Mouse (Mus musculus) MEL (cell line): ENCODE results near the gene Prep. TPM values are rescaled to one million over a fixed set of nuclear protein-coding genes. Genes with fewer than 3 reads are reported as not detected.

Experiments used
- DNase-seq: peaks from one replicate; pipeline ENCODE4 v3.0.0; 2011; ENCODE audit warnings: low read depth, low spot score
- H3K27ac ChIP-seq: 2 replicates; pipeline ENCODE4 v1.5.1; 2012; ENCODE audit warnings: low read depth, mild to moderate bottlenecking, control low read depth, low read length, moderate library complexity; ENCODE audit not compliant: control insufficient read depth
- H3K27me3 ChIP-seq, 2 experiments: fragments of 150-350 bp in 1 of 2; sonication (generic) in 1 of 2; 2 replicates each; pipeline ENCODE4 v1.6.1; 2012; ENCODE audit warnings: low read length in 2 of 2, mild to moderate bottlenecking in 2 of 2, improper control_type of control experiment in 1 of 2, moderate library complexity in 1 of 2; ENCODE audit not compliant: insufficient read depth in 2 of 2, control insufficient read depth in 1 of 2
- H3K36me3 ChIP-seq, 2 experiments: 2 replicates each; pipeline ENCODE4 v1.6.1; 2012 to 2014; ENCODE audit warnings: low read length in 2 of 2, improper control_type of control experiment in 1 of 2, inconsistent platforms in 1 of 2, mild to moderate bottlenecking in 1 of 2; ENCODE audit not compliant: insufficient read depth in 2 of 2, control insufficient read depth in 1 of 2
- H3K4me1 ChIP-seq, 2 experiments: fragments of 150-350 bp in 1 of 2; sonication (generic) in 1 of 2; 2 replicates each; pipeline ENCODE4 v1.6.1; 2012; ENCODE audit warnings: low read length in 2 of 2, improper control_type of control experiment in 1 of 2, mild to moderate bottlenecking in 1 of 2; ENCODE audit not compliant: insufficient read depth in 2 of 2, control insufficient read depth in 1 of 2
- H3K4me3 ChIP-seq, 2 experiments: fragments of 150-350 bp in 1 of 2; sonication (generic) in 1 of 2; 2 replicates each; pipeline ENCODE4 v1.5.1; 2012; ENCODE audit warnings: low read depth in 2 of 2, low read length in 2 of 2, mild to moderate bottlenecking in 2 of 2, moderate library complexity in 2 of 2, control low read depth in 1 of 2, improper control_type of control experiment in 1 of 2; ENCODE audit not compliant: control insufficient read depth in 1 of 2, insufficient read depth in 1 of 2
- H3K79me2 ChIP-seq: 2 replicates; pipeline ENCODE4 v1.6.1; 2012; ENCODE audit warnings: mild to moderate bottlenecking, low read length, moderate library complexity; ENCODE audit not compliant: control insufficient read depth, poor library complexity, insufficient read depth
- H3K9ac ChIP-seq: 2 replicates; pipeline ENCODE4 v1.6.1; 2012; ENCODE audit warnings: low read depth, mild to moderate bottlenecking, control low read depth, low read length, moderate library complexity; ENCODE audit not compliant: control insufficient read depth, poor library complexity, severe bottlenecking
- H3K9me3 ChIP-seq: fragments of 150-350 bp; sonication (generic); replicated peaks from 2 replicates; pipeline ENCODE4 v1.6.1; 2012; ENCODE audit warnings: mild to moderate bottlenecking, low read length, improper control_type of control experiment, moderate library complexity; ENCODE audit not compliant: insufficient read depth
- BHLHE40 ChIP-seq: IDR thresholded peaks from 2 replicates; pipeline ENCODE4 v1.6.1; 2012; ENCODE audit warnings: low read depth, mild to moderate bottlenecking, inconsistent platforms, low read length, improper control_type of control experiment, borderline replicate concordance
- CHD1 ChIP-seq: IDR thresholded peaks from 2 replicates; pipeline ENCODE4 v1.6.1; 2012; ENCODE audit warnings: low read depth, mild to moderate bottlenecking, inconsistent platforms, low read length, improper control_type of control experiment
- CTCF ChIP-seq, 3 experiments: IDR thresholded peaks in 2 of 3; conservative IDR thresholded peaks in 1 of 3; 2 replicates each; pipeline ENCODE4 v1.5.1; 2011 to 2012; ENCODE audit warnings: low read length in 3 of 3, low read depth in 2 of 3, mild to moderate bottlenecking in 2 of 3, improper control_type of control experiment in 1 of 3, inconsistent platforms in 1 of 3, mixed read lengths in 1 of 3, moderate library complexity in 1 of 3; ENCODE audit not compliant: control insufficient read depth in 1 of 3, insufficient read depth in 1 of 3, poor library complexity in 1 of 3, severe bottlenecking in 1 of 3
- GABPA ChIP-seq: IDR thresholded peaks from 2 replicates; pipeline ENCODE4 v1.6.1; 2012; ENCODE audit warnings: low read depth, mild to moderate bottlenecking, inconsistent platforms, low read length, improper control_type of control experiment, moderate library complexity
- GATA1 ChIP-seq: IDR thresholded peaks from 2 replicates; pipeline ENCODE4 v1.6.1; 2011; ENCODE audit warnings: low read depth, low read length, improper control_type of control experiment
- HCFC1 ChIP-seq: IDR thresholded peaks from 2 replicates; pipeline ENCODE4 v1.6.1; 2012; ENCODE audit warnings: low read depth, mild to moderate bottlenecking, inconsistent platforms, low read length, improper control_type of control experiment, moderate library complexity
- MAZ ChIP-seq: IDR thresholded peaks from 2 replicates; pipeline ENCODE4 v1.6.1; 2012; ENCODE audit warnings: low read depth, mild to moderate bottlenecking, inconsistent platforms, low read length, improper control_type of control experiment
- NELFE ChIP-seq: IDR thresholded peaks from 2 replicates; pipeline ENCODE4 v1.6.1; 2011; ENCODE audit warnings: low read depth, low read length, improper control_type of control experiment
- NRF1 ChIP-seq: IDR thresholded peaks from 2 replicates; pipeline ENCODE4 v1.6.1; 2014; ENCODE audit warnings: low read depth, mild to moderate bottlenecking, inconsistent platforms, low read length, improper control_type of control experiment, moderate library complexity; ENCODE audit not compliant: poor library complexity, insufficient read depth, severe bottlenecking
- POLR2AphosphoS2 ChIP-seq: IDR thresholded peaks from 2 replicates; pipeline ENCODE4 v1.6.1; 2011; ENCODE audit warnings: low read length, improper control_type of control experiment
- POLR2AphosphoS5 ChIP-seq: IDR thresholded peaks from 2 replicates; pipeline ENCODE4 v1.6.1; 2012; ENCODE audit warnings: low read depth, borderline replicate concordance, mild to moderate bottlenecking, inconsistent platforms, low read length, moderate library complexity, mixed read lengths
- RCOR1 ChIP-seq: IDR thresholded peaks from 2 replicates; pipeline ENCODE4 v1.6.1; 2012; ENCODE audit warnings: low read depth, mild to moderate bottlenecking, inconsistent platforms, low read length, improper control_type of control experiment
- SIN3A ChIP-seq: IDR thresholded peaks from 2 replicates; pipeline ENCODE4 v1.6.1; 2012; ENCODE audit warnings: low read length, improper control_type of control experiment, inconsistent platforms
- TCF12 ChIP-seq: IDR thresholded peaks from 2 replicates; pipeline ENCODE4 v1.6.1; 2014; ENCODE audit warnings: low read depth, mild to moderate bottlenecking, inconsistent platforms, low read length, improper control_type of control experiment, moderate library complexity
- USF2 ChIP-seq, 2 experiments: IDR thresholded peaks; 2 replicates each; pipeline ENCODE4 v1.6.1; 2011 to 2012; ENCODE audit warnings: improper control_type of control experiment in 2 of 2, low read length in 2 of 2, borderline replicate concordance in 1 of 2, inconsistent platforms in 1 of 2, low read depth in 1 of 2, mild to moderate bottlenecking in 1 of 2; ENCODE audit not compliant: insufficient read depth in 1 of 2
- ZKSCAN1 ChIP-seq: IDR thresholded peaks from 2 replicates; pipeline ENCODE4 v1.6.1; 2012; ENCODE audit warnings: low read depth, mild to moderate bottlenecking, inconsistent platforms, low read length, improper control_type of control experiment, moderate library complexity
- ZMIZ1 ChIP-seq: IDR thresholded peaks from 2 replicates; pipeline ENCODE4 v1.6.1; 2012; ENCODE audit warnings: low read depth, mild to moderate bottlenecking, inconsistent platforms, low read length, improper control_type of control experiment, moderate library complexity
- polyA plus RNA-seq, 2 experiments: library from polyadenylated mRNA; stranded (reverse) in 1 of 2; unstranded in 1 of 2; fragments of >175 nt in 1 of 2; fragments of >200 nt in 1 of 2; gene quantifications; 2 replicates each; pipeline versions ENCODE4 v1.2.1 to v1.2.4; 2012; ENCODE audit warnings: low replicate concordance in 2 of 2, low read depth in 1 of 2; ENCODE audit not compliant: insufficient read length in 2 of 2, insufficient read depth in 1 of 2, missing spikeins in 1 of 2
- total RNA-seq: library from RNA; depleted of rRNA; stranded (reverse); fragments of 300-350 nt; gene quantifications from 2 replicates; pipeline ENCODE4 v1.2.3, GENCODE M21; 2012

Prep gene
- total and polyA plus RNA-seq, 3 experiments, result 12.0 to 24.4 TPM; not detected in 1

DNA sequence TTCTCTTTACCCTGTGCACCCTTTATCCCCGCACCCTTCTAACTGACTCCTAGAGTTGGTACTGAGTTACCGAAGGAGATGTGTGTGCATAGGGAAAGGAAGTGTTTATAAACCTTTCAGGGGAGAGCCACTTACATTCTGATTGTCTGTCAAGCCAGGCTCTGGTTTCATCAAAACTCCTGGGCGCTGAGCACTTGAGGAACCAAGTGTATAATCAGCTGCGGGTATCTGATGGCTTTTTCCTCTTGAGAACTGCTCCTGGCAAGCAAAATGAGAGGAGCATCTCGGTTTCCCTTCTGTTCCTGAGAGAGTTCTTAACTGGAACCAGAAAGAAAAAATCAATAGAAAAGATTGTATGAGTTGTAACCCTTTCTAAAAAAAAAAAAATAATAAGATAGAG lies 10.3 kb downstream of the Prep start:
- Histone ChIP-seq H3K36me3 (peaks cover 10 to 22% of the 10 kb centered on the region in 2 experiments), H3K4me3 (no peak overlapping the region), H3K4me1 (peaks cover 3 to 24% of the 10 kb centered on the region in 2 experiments; a peak in 2 of 4 replicates), H3K79me2 (peaks cover 25% of the 10 kb centered on the region), H3K27me3 (no peaks in the 10 kb centered on the region), H3K9ac (no peak overlapping the region), H3K9me3 (no peaks in the 10 kb centered on the region), H3K27ac (peak overlapping the region; percentile 10; the same call in 1 of the 2 replicates)
- DNase-seq, result peak; percentile 60
- TF ChIP-seq GATA1 (peak; percentile 69), TCF12 (0 out of 2 replicates have a peak, but pooled peaks have one; percentile 12), MAZ (no peak), POLR2AphosphoS2 (no peak), SIN3A (0 out of 2 replicates have a peak, but pooled peaks have one; percentile 19), USF2 (IDR thresholded peaks at IDR 0.05; ENCODE audit: borderline replicate concordance in 1 of 2, insufficient read depth in 1 of 2, low read depth in 1 of 2, low read length in 2 of 2) (no peak), BHLHE40 (no peak), RCOR1 (0 out of 2 replicates have a peak, but pooled peaks have one; percentile 28)

DNA sequence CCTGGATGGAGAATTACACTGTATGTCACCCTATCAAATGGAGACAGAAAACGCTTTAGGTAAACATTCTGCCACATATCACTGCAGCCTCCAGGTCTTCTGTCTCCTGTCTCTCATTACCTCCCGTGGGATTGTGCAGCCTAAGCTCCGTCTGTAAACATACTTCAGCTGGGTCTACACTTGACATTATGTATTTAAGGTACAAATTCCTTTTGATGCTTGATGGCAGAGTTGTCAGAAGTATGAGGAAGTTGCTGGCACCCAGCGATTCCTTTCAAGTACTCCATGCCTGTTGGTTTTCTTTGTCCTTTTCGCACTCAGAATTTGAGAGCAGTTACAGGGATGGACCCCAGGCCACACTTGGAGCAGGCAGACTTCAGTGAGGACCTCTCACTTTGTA lies 12.8 kb downstream of the Prep start:
- no peak overlapping the region for H3K27ac ChIP-seq
- no peaks in the 10 kb centered on the region for H3K27me3 ChIP-seq
- DNase-seq, result peak; percentile 17
- H3K4me3 ChIP-seq, result no peak overlapping the region
- no peak overlapping the region for H3K9ac ChIP-seq
- TF ChIP-seq ZMIZ1 (no peak), ZKSCAN1 (no peak), POLR2AphosphoS5 (no peak), NRF1 (no peak), GABPA (no peak), CTCF (IDR thresholded peaks at IDR 0.05 in 2 of 3, conservative IDR thresholded peaks at IDR 0.05 in 1 of 3; ENCODE audit: control insufficient read depth in 1 of 3, insufficient read depth in 1 of 3, low read depth in 2 of 3, low read length in 3 of 3, poor library complexity in 1 of 3, severe bottlenecking in 1 of 3) (no peak), CHD1 (no peak), HCFC1 (no peak), NELFE (no peak), SIN3A (no peak)
- peaks cover 3 to 24% of the 10 kb centered on the region in 2 experiments; a peak in 2 of 4 replicates for H3K4me1 ChIP-seq
- peaks cover 31% of the 10 kb centered on the region for H3K79me2 ChIP-seq
- no peaks in the 10 kb centered on the region for H3K9me3 ChIP-seq
- H3K36me3 ChIP-seq, result peaks cover 5 to 22% of the 10 kb centered on the region in 2 experiments
